Mouse (Mus musculus) liver, embryonic 14.5 days (tissue): Measurements from ENCODE around the gene AI467606. TPM values are rescaled to one million over a fixed set of nuclear protein-coding genes. Genes with fewer than 3 reads are reported as not detected.

Experiments
- ATAC-seq: fragments of 200-750 bp; cut with Nextera tagmentation; 2 replicates; pipeline ENCODE4 v1.8.0; 2017; ENCODE audit warnings: moderate number of reproducible peaks, mild to moderate bottlenecking, moderate library complexity; ENCODE audit not compliant: insufficient read depth
- DNase-seq, 3 experiments: peaks; one replicate each; pipeline ENCODE4 v3.0.0-alpha.2; 2012 to 2013; ENCODE audit warnings: low read depth in 3 of 3, low spot score in 3 of 3
- H3K27ac ChIP-seq: fragments of 300-500 bp; sonication (generic); 2 replicates; pipeline ENCODE4 v1.5.1; 2014; ENCODE audit warnings: moderate library complexity, mild to moderate bottlenecking, control low read depth, inconsistent platforms
- H3K27me3 ChIP-seq: fragments of 300-500 bp; sonication (generic); 2 replicates; pipeline ENCODE4 v1.6.1; 2014; ENCODE audit warnings: mild to moderate bottlenecking, low read length, moderate library complexity; ENCODE audit not compliant: control insufficient read depth, insufficient read depth
- H3K36me3 ChIP-seq: fragments of 300-500 bp; sonication (generic); replicated peaks from 2 replicates; pipeline ENCODE4 v1.6.1; 2014; ENCODE audit warnings: low read depth; ENCODE audit not compliant: control insufficient read depth, insufficient read depth
- H3K4me1 ChIP-seq, 2 experiments: fragments of 200-500 bp in 1 of 2; fragments of 300-500 bp in 1 of 2; sonication (generic) in 1 of 2; replicated peaks; 2 replicates each; pipeline ENCODE4 v1.6.1; 2012 to 2014; ENCODE audit warnings: antibody characterized with exemption in 1 of 2, inconsistent platforms in 1 of 2, low read length in 1 of 2; ENCODE audit not compliant: control insufficient read depth in 2 of 2, insufficient read depth in 2 of 2
- H3K4me2 ChIP-seq: fragments of 300-500 bp; sonication (generic); 2 replicates; pipeline ENCODE4 v1.6.1; 2014; ENCODE audit warnings: low read depth, mild to moderate bottlenecking, control low read depth, moderate library complexity
- H3K4me3 ChIP-seq, 2 experiments: fragments of 200-500 bp in 1 of 2; fragments of 300-500 bp in 1 of 2; sonication (generic) in 1 of 2; 2 replicates each; pipeline ENCODE4 v1.5.1; 2012 to 2014; ENCODE audit warnings: low read depth in 2 of 2, low read length in 2 of 2, mild to moderate bottlenecking in 2 of 2, control low read depth in 1 of 2, inconsistent platforms in 1 of 2, moderate library complexity in 1 of 2; ENCODE audit not compliant: insufficient read depth in 1 of 2
- H3K9ac ChIP-seq: fragments of 300-500 bp; sonication (generic); replicated peaks from 2 replicates; pipeline ENCODE4 v1.6.1; 2014; ENCODE audit warnings: mild to moderate bottlenecking, control low read depth, moderate library complexity
- H3K9me3 ChIP-seq: fragments of 300-500 bp; sonication (generic); 2 replicates; pipeline ENCODE4 v1.6.1; 2016; ENCODE audit warnings: low read length, mixed read lengths; ENCODE audit not compliant: control insufficient read depth
- CTCF ChIP-seq: IDR thresholded peaks from 2 replicates; pipeline ENCODE4 v1.5.1; 2016; ENCODE audit warnings: antibody characterized with exemption, low read depth, control low read depth
- EP300 ChIP-seq: IDR thresholded peaks from 2 replicates; pipeline ENCODE4 v1.6.1; 2016; ENCODE audit warnings: antibody characterized with exemption, low read depth
- WGBS: fragments of 180-500 bp; shearing (Covaris S2); extraction: QIAGEN DNeasy Blood & Tissue Kit; methylation state at CpG from one replicate; pipeline ENCODE4 v1.1.7; 2014; ENCODE audit not compliant: insufficient replicate concordance; 5-methylcytosine and 5-hydroxymethylcytosine counted together
- polyA plus RNA-seq, 2 experiments: library from polyadenylated mRNA; depleted of rRNA in 1 of 2; stranded (reverse) in 1 of 2; unstranded in 1 of 2; fragments of >200 nt; fragmentation: Nextera tagmentation in 1 of 2; extraction: Ambion mirVana in 1 of 2; gene quantifications; 2 replicates each; pipeline versions ENCODE4 v1.2.1 to v1.2.3; 2012 to 2014

The AI467606 gene
- polyA plus RNA-seq, 2 experiments, result 5.3 to 7.6 TPM

DNA sequence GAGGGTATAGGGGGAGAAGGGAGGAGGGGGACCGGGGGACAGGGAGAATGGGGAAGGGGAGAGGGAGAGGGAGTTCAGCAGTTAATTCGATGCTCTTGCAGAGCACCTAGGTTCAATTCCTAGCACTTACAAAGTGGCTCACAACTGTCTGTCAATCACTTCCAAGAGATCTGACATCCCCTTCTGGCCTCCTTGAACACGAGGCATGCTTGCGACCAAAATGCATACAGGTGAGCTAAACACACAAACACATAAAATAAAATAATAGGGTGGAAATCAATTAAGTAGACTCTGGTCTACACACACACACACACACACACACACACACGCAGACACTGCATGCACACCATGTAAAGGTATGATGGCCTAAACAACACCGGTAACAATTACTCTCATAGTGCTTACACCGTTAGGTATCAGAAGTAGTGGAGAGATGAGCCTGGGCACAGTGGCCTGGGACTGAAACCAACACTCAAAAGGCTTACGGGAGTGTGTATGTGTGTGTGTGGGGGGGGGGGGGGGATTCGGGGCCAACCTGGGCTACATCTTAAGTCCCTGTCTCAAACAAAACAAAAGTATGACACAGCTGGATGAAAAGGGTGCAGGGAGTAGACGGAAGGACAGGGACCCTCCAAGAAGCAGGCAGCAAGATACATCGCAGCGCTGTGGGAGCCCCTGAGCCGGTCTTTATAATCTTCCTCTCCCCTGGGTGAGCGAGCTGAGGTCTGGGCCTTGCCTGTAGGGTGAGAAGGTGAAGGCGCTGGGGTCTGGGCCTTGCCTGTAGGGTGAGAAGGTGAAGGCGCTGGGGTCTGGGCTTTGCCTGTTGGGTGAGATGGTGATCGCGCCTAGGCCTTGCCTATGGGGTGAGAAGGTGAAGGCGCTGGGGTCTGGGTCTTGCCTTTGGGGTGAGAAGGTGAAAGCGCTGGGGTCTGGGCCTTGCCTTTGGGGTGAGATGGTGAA, 725 bp upstream of the AI467606 start:
- Histone ChIP-seq H3K36me3 (no peaks in the 10 kb centered on the region; the same call in 1 of the 2 replicates), H3K4me3 (peak overlapping the region; percentile 57 to 74), H3K27ac (peak overlapping the region; percentile 21), H3K9ac (peak overlapping the region; percentile 76), H3K4me2 (peak overlapping the region; percentile 59), H3K9me3 (no peaks in the 10 kb centered on the region), H3K27me3 (no peaks in the 10 kb centered on the region), H3K4me1 (peaks cover 17 to 41% of the 10 kb centered on the region in 2 experiments)
- TF ChIP-seq EP300, result no peak
- TF ChIP-seq CTCF, result peak; percentile 4; the same call in 1 of the 2 replicates
- ATAC-seq, result peak; percentile 12
- no peak for DNase-seq
- 35% methylated on average over 20 of the region's 20 CpGs for WGBS

DNA sequence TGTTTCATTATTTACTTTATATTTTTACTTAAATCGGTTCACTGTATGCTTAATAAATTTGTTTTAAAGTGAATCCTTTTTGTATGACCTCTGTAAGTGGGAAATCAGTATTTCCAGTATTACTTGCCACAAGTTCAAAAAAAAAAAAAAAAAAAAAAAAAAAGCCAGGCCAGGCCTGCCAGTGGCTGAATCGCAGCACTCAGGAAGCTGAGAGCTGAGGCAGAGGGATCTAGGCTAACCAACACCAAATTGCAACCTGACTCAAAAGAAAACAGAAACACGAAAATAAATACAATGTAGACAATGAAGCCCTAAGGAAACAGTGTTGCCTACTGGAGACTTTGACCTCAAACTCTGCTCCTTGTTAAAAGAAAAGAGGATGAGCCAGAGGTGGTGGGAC, 2.8 kb downstream of the AI467606 start:
- ATAC-seq, result no peak
- Histone ChIP-seq H3K4me3 (no peak overlapping the region), H3K9me3 (no peaks in the 10 kb centered on the region), H3K4me1 (peaks cover 9 to 33% of the 10 kb centered on the region in 2 experiments), H3K27ac (no peak overlapping the region), H3K9ac (no peak overlapping the region), H3K36me3 (no peaks in the 10 kb centered on the region; the same call in 1 of the 2 replicates), H3K27me3 (no peaks in the 10 kb centered on the region), H3K4me2 (no peak overlapping the region)
- DNase-seq, result no peak
- TF ChIP-seq EP300 (no peak), CTCF (no peak)
- 76% methylated on average over 3 of the region's 3 CpGs for WGBS

DNA sequence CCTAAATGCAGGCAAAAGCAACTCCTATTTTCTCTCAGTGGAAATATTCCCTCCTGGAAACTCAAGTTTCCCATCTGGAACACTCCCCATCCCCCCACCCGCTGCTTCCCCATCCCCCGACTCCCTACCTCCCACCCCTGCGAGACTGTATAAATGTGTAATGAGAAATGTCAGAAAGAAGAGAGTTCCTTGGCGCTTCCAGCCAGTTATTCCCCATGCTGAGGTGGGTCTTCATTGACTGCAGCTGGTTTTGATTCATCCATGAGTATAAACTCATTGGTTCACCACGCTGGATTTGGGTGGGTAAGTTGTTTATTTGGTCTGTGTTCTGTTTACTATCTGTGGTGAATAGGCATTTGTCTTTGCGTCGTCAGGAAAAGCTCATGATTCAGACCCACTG, 5.3 kb downstream of the AI467606 start:
- ATAC-seq, result no peak
- Histone ChIP-seq H3K27me3 (no peaks in the 10 kb centered on the region), H3K4me3 (no peak overlapping the region), H3K4me1 (peaks cover 0 to 14% of the 10 kb centered on the region in 2 experiments; a peak in 3 of 4 replicates), H3K4me2 (no peak overlapping the region), H3K9ac (no peak overlapping the region), H3K27ac (no peak overlapping the region), H3K9me3 (no peaks in the 10 kb centered on the region), H3K36me3 (no peaks in the 10 kb centered on the region; the same call in 1 of the 2 replicates)
- WGBS, result 68% methylated on average over 7 of the region's 7 CpGs
- no peak for DNase-seq
- no peak for TF ChIP-seq EP300
- no peak for TF ChIP-seq CTCF

DNA sequence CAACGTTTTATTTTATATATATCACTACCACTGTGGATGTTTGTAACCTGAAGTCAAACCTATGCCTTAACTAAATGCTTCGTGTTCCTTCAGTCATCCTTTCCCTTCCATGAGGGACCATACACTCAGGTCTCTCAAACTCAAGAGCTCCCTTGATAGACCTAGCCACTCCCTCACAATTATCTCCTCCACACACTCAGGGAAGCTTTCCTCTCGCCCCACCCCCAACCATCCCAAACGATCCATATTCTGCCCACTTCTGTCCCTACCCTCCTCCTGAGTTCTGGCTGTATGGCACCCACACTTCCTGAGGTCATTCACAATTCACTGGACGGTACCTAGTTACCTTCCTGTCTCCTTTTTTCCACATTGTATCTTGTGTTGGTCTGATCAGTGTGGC, 7.4 kb downstream of the AI467606 start:
- TF ChIP-seq EP300, result no peak
- H3K4me1 ChIP-seq, result peaks cover 0 to 9% of the 10 kb centered on the region in 2 experiments; a peak in 2 of 4 replicates
- H3K4me3 ChIP-seq, result no peak overlapping the region
- no peak overlapping the region for H3K4me2 ChIP-seq
- no peak overlapping the region for H3K9ac ChIP-seq
- no peaks in the 10 kb centered on the region for H3K36me3 ChIP-seq
- H3K27me3 ChIP-seq, result no peaks in the 10 kb centered on the region
- no peak for ATAC-seq
- no peak for DNase-seq
- no peak overlapping the region for H3K27ac ChIP-seq
- 56% methylated on average over 5 of the region's 5 CpGs for WGBS
- no peaks in the 10 kb centered on the region for H3K9me3 ChIP-seq

DNA sequence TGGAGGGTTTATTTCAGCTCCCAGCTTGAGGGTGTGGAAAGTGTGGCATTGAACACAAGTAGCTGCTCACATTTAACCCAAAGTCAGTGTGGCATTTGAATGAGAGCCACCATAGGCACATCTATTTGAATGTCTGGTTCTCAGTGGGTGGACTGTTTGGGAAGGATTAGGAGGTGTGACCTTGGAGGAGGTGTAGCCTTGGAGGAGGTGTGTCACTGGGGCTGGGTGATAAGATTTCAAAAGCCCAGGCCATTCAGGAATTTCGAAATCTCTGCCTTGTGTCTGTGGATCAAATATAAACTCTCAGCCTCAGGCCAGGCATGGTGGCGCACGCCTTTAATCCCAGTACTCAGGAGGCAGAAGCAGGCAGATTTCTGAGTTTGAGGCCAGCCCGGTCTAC, 7.8 kb downstream of the AI467606 start:
- Histone ChIP-seq H3K4me3 (no peak overlapping the region), H3K9ac (no peak overlapping the region), H3K36me3 (no peaks in the 10 kb centered on the region), H3K4me2 (no peak overlapping the region), H3K9me3 (no peaks in the 10 kb centered on the region), H3K27me3 (no peaks in the 10 kb centered on the region), H3K4me1 (peaks cover 0 to 9% of the 10 kb centered on the region in 2 experiments; a peak in 2 of 4 replicates), H3K27ac (no peak overlapping the region)
- TF ChIP-seq CTCF, result no peak
- no peak for TF ChIP-seq EP300
- no peak for ATAC-seq
- DNase-seq, result no peak
- 77% methylated on average over 4 of the region's 4 CpGs for WGBS
